Mouse (Mus musculus) lung, postnatal 0 days (tissue): Measurements from ENCODE around the gene Nfia.

ENCODE experiments used
- CTCF ChIP-seq: IDR thresholded peaks from 2 replicates; pipeline ENCODE4 v1.5.1; 2016; ENCODE audit warnings: antibody characterized with exemption, mild to moderate bottlenecking
- EP300 ChIP-seq: IDR thresholded peaks from 2 replicates; pipeline ENCODE4 v1.6.1; 2016; ENCODE audit warnings: antibody characterized with exemption, mild to moderate bottlenecking, control low read depth

- TF ChIP-seq EP300 (no peak), CTCF (no peak)
Observed at GRCm38 (mm10) chr4:97794865-97795264, 22.3 kb downstream of the Nfia start.
